Mouse (Mus musculus) neural tube, embryonic 11.5 days (tissue): ENCODE results near the gene Ccdc194. TPM values are rescaled to one million over a fixed set of nuclear protein-coding genes. Genes with fewer than 3 reads are reported as not detected.
A peak's percentile ranks its signal among the peaks of the same experiment; 100 is the strongest.

Experiments
- ATAC-seq: fragments of 200-750 bp; cut with Nextera tagmentation; 2 replicates; pipeline ENCODE4 v1.8.0; 2017; ENCODE audit warnings: moderate number of reproducible peaks, mild to moderate bottlenecking, moderate TSS enrichment, moderate library complexity; ENCODE audit not compliant: insufficient read depth, low FRiP score, low TSS enrichment
- DNase-seq: peaks from one replicate; pipeline ENCODE4 v3.0.0-alpha.2; 2015; ENCODE audit warnings: low spot score
- H3K27ac ChIP-seq: fragments of 300-500 bp; sonication (generic); 2 replicates; pipeline ENCODE4 v1.5.1; 2014; ENCODE audit warnings: low read depth, mild to moderate bottlenecking, low read length
- H3K27me3 ChIP-seq: fragments of 300-500 bp; sonication (generic); 2 replicates; pipeline ENCODE4 v1.6.1; 2014; ENCODE audit warnings: mild to moderate bottlenecking, low read length, mixed read lengths; ENCODE audit not compliant: control insufficient read depth, insufficient read depth
- H3K36me3 ChIP-seq: fragments of 300-500 bp; sonication (generic); 2 replicates; pipeline ENCODE4 v1.6.1; 2014; ENCODE audit warnings: mild to moderate bottlenecking, low read length, moderate library complexity, mixed read lengths; ENCODE audit not compliant: control insufficient read depth, insufficient read depth
- H3K4me1 ChIP-seq: fragments of 300-500 bp; sonication (generic); 2 replicates; pipeline ENCODE4 v1.6.1; 2014; ENCODE audit warnings: low read length, mixed read lengths; ENCODE audit not compliant: control insufficient read depth, insufficient read depth
- H3K4me2 ChIP-seq: fragments of 300-500 bp; sonication (generic); 2 replicates; pipeline ENCODE4 v1.6.1; 2014; ENCODE audit warnings: low read depth, mild to moderate bottlenecking, moderate library complexity
- H3K4me3 ChIP-seq: fragments of 300-500 bp; sonication (generic); 2 replicates; pipeline ENCODE4 v1.5.1; 2014; ENCODE audit warnings: low read depth, low read length
- H3K9ac ChIP-seq: fragments of 300-500 bp; sonication (generic); 2 replicates; pipeline ENCODE4 v1.6.1; 2014; ENCODE audit warnings: mild to moderate bottlenecking, low read length
- H3K9me3 ChIP-seq: fragments of 300-500 bp; sonication (generic); 2 replicates; pipeline ENCODE4 v1.6.1; 2016; ENCODE audit warnings: low read length; ENCODE audit not compliant: control insufficient read depth
- WGBS: fragments of 180-500 bp; shearing (Covaris S2); extraction: QIAGEN DNeasy Blood & Tissue Kit; methylation state at CpG from one replicate; pipeline ENCODE4 v1.1.7; 2014; 5-methylcytosine and 5-hydroxymethylcytosine counted together
- polyA plus RNA-seq: library from polyadenylated mRNA; unstranded; fragments of >200 nt; fragmentation: Nextera tagmentation; extraction: Ambion mirVana; gene quantifications from 2 replicates; pipeline ENCODE4 v1.2.1, GENCODE M21; 2014

Gene Ccdc194
- polyA plus RNA-seq, 1 experiment from 2014 or later, result 0.16 TPM

GRCm38 (mm10) chr8:71568941-71569340, 43.4 kb upstream of the Ccdc194 start:
- ATAC-seq (no peak), DNase-seq (no peak)
- H3K36me3 ChIP-seq, result no peaks in the 10 kb centered on the region
- H3K9ac ChIP-seq, result no peak overlapping the region; the same call in 1 of the 2 replicates
- peaks cover 9% of the 10 kb centered on the region for H3K27me3 ChIP-seq
- 27% methylated on average over 6 of the region's 6 CpGs for WGBS
- H3K4me2 ChIP-seq, result peak overlapping the region; percentile 87
- H3K4me3 ChIP-seq, result peak overlapping the region; percentile 67
- 0 out of 2 replicates have a peak, but pooled peaks cover 3% of the 10 kb centered on the region for H3K9me3 ChIP-seq
- H3K4me1 ChIP-seq, result peaks cover 9% of the 10 kb centered on the region; the same call in 1 of the 2 replicates
- no peak overlapping the region for H3K27ac ChIP-seq

GRCm38 (mm10) chr8:71568387-71568937, 43.0 kb upstream of the Ccdc194 start, which contains the start of gene Slc27a1:
Gene Slc27a1 (plus strand): TSS chr8:71568882.
- Histone ChIP-seq H3K36me3 (no peaks in the 10 kb centered on the region), H3K9ac (peak within 1 kb of the TSS; percentile 51), H3K27me3 (peaks cover 9% of the 10 kb centered on the region), H3K27ac (no peak within 1 kb of the TSS), H3K4me1 (peaks cover 9% of the 10 kb centered on the region; the same call in 1 of the 2 replicates), H3K4me2 (peak within 1 kb of the TSS; percentile 87), H3K4me3 (peak within 1 kb of the TSS; percentile 67), H3K9me3 (0 out of 2 replicates have a peak, but pooled peaks cover 3% of the 10 kb centered on the region)
- DNase-seq (no peak), ATAC-seq (no peak)
- WGBS, result 8% methylated on average over 13 of the region's 13 CpGs

- H3K4me3 ChIP-seq, result no peak overlapping the region
- no peak overlapping the region for H3K4me2 ChIP-seq
- WGBS, result 75% methylated on average over 7 of the region's 7 CpGs
- H3K27me3 ChIP-seq, result peaks cover 18% of the 10 kb centered on the region
- peaks cover 9% of the 10 kb centered on the region; the same call in 1 of the 2 replicates for H3K4me1 ChIP-seq
- no peaks in the 10 kb centered on the region for H3K36me3 ChIP-seq
- H3K27ac ChIP-seq, result no peak overlapping the region
- no peak for DNase-seq
- H3K9me3 ChIP-seq, result 0 out of 2 replicates have a peak, but pooled peaks cover 3% of the 10 kb centered on the region
- H3K9ac ChIP-seq, result no peak overlapping the region
- ATAC-seq, result no peak
These were observed 42.1 kb upstream of the Ccdc194 start for GRCm38 (mm10) chr8:71567587-71567986.

- H3K36me3 ChIP-seq, result no peaks in the 10 kb centered on the region
- no peak within 1 kb of the TSS for H3K4me2 ChIP-seq
- no peak within 1 kb of the TSS for H3K9ac ChIP-seq
- peaks cover 29% of the 10 kb centered on the region for H3K27me3 ChIP-seq
- peaks cover 9% of the 10 kb centered on the region; the same call in 1 of the 2 replicates for H3K4me1 ChIP-seq
- no peak within 1 kb of the TSS for H3K4me3 ChIP-seq
- DNase-seq (no peak), ATAC-seq (no peak)
- 77% methylated on average over 3 of the region's 3 CpGs for WGBS
- H3K9me3 ChIP-seq, result 0 out of 2 replicates have a peak, but pooled peaks cover 3% of the 10 kb centered on the region
- H3K27ac ChIP-seq, result no peak within 1 kb of the TSS
These were observed 41.0 kb upstream of the Ccdc194 start, which contains the start of gene Nxnl1 for GRCm38 (mm10) chr8:71566501-71566900. Gene Nxnl1 (minus strand): TSS chr8:71566601.

- Histone ChIP-seq H3K4me1 (no peaks in the 10 kb centered on the region), H3K9ac (no peak overlapping the region), H3K9me3 (0 out of 2 replicates have a peak, but pooled peaks cover 3% of the 10 kb centered on the region), H3K36me3 (no peaks in the 10 kb centered on the region), H3K4me3 (no peak overlapping the region), H3K27ac (no peak overlapping the region), H3K27me3 (peaks cover 47% of the 10 kb centered on the region), H3K4me2 (no peak overlapping the region)
- DNase-seq (no peak), ATAC-seq (no peak)
- WGBS, result 91% methylated on average over 4 of the region's 4 CpGs
These were observed 38.5 kb upstream of the Ccdc194 start for GRCm38 (mm10) chr8:71563992-71564391.

- Histone ChIP-seq H3K27ac (no peak overlapping the region), H3K9me3 (0 out of 2 replicates have a peak, but pooled peaks cover 3% of the 10 kb centered on the region), H3K4me3 (no peak overlapping the region), H3K4me2 (peak overlapping the region; percentile 2; the same call in 1 of the 2 replicates), H3K27me3 (peaks cover 54% of the 10 kb centered on the region), H3K4me1 (peaks cover 4% of the 10 kb centered on the region; the same call in 1 of the 2 replicates), H3K36me3 (no peaks in the 10 kb centered on the region), H3K9ac (no peak overlapping the region)
- DNase-seq (peak; percentile 71), ATAC-seq (peak; percentile 27; the same call in 1 of the 2 replicates)
- WGBS, result under 1% methylated on average over 33 of the region's 33 CpGs
These were observed 37.2 kb upstream of the Ccdc194 start for GRCm38 (mm10) chr8:71562751-71563150.

- H3K4me2 ChIP-seq, result no peak overlapping the region
- H3K9me3 ChIP-seq, result 0 out of 2 replicates have a peak, but pooled peaks cover 3% of the 10 kb centered on the region
- peaks cover 67% of the 10 kb centered on the region for H3K27me3 ChIP-seq
- ATAC-seq (no peak), DNase-seq (peak; percentile 87)
- H3K9ac ChIP-seq, result no peak overlapping the region
- H3K27ac ChIP-seq, result no peak overlapping the region
- H3K4me1 ChIP-seq, result peaks cover 4% of the 10 kb centered on the region; the same call in 1 of the 2 replicates
- no peaks in the 10 kb centered on the region for H3K36me3 ChIP-seq
- WGBS, result 3% methylated on average over 15 of the region's 15 CpGs
- H3K4me3 ChIP-seq, result no peak overlapping the region
These were observed 35.9 kb upstream of the Ccdc194 start for GRCm38 (mm10) chr8:71561401-71561800.

GRCm38 (mm10) chr8:71560765-71561164, 35.3 kb upstream of the Ccdc194 start:
- Histone ChIP-seq H3K4me2 (no peak overlapping the region), H3K27me3 (peaks cover 67% of the 10 kb centered on the region), H3K27ac (no peak overlapping the region), H3K9me3 (0 out of 2 replicates have a peak, but pooled peaks cover 3% of the 10 kb centered on the region), H3K4me3 (no peak overlapping the region), H3K36me3 (no peaks in the 10 kb centered on the region), H3K9ac (no peak overlapping the region), H3K4me1 (peaks cover 4% of the 10 kb centered on the region; the same call in 1 of the 2 replicates)
- 86% methylated on average over 5 of the region's 5 CpGs for WGBS
- ATAC-seq (no peak), DNase-seq (no peak)

- 78% methylated on average over 3 of the region's 3 CpGs for WGBS
- Histone ChIP-seq H3K4me3 (no peak overlapping the region), H3K9ac (no peak overlapping the region), H3K36me3 (no peaks in the 10 kb centered on the region), H3K9me3 (0 out of 2 replicates have a peak, but pooled peaks cover 3% of the 10 kb centered on the region), H3K4me1 (peaks cover 4% of the 10 kb centered on the region; the same call in 1 of the 2 replicates), H3K27ac (no peak overlapping the region), H3K4me2 (no peak overlapping the region), H3K27me3 (peaks cover 70% of the 10 kb centered on the region)
- DNase-seq (no peak), ATAC-seq (no peak)
These were observed 34.6 kb upstream of the Ccdc194 start for GRCm38 (mm10) chr8:71560071-71560470.
